Mouse (Mus musculus) heart, postnatal 36 days (tissue): Measurements from ENCODE around the gene Abracl. TPM values are rescaled to one million over a fixed set of nuclear protein-coding genes. Genes with fewer than 3 reads are reported as not detected.

ENCODE experiments used
- total RNA-seq, 2 experiments: library from RNA; stranded (reverse); gene quantifications; 2 replicates each; pipeline ENCODE4 v1.2.3; 2021

The Abracl gene
- total RNA-seq, 2 experiments from 2014 or later: 26.2 to 30.7 TPM

Other genes with a start within 250 kb of the Abracl start
- 100 to 1,000 TPM; 326 to 381 TPM for gene Txlnb, start 227.1 kb downstream of the Abracl start, total RNA-seq
- 10 to 100 TPM; 33.4 to 34.3 TPM for gene Heca, start 75.2 kb downstream of the Abracl start, total RNA-seq
- gene Reps1, start 32.6 kb upstream of the Abracl start, total RNA-seq: 10 to 100 TPM; 27.6 to 30.5 TPM
- not detected for gene Ect2l, start 187.6 kb upstream of the Abracl start, total RNA-seq
- gene Ccdc28a, start 211.7 kb upstream of the Abracl start, total RNA-seq: 10 to 100 TPM; 15.0 to 16.1 TPM